In the genomic region with DNA sequence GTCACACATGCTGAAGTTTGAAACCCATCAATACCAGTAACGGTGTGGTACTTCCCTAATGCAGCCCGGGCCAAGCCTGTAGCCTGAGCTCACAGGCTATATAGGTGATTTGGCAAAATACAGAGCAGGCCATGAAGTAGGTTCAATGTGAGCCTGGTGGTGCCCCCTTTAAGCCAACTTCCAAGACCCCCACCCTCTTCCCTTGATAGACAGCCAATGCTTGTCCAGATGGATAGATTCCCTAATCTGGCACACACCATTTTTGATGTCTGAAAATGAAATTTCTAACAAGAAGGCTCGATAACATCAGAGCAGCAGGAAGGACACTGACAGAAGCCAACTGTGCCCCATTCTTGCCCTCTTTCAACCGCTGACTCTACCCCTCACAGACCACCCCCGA, we compare ENCODE assay signal across 12 mouse cellular contexts. TPM values are rescaled to one million over a fixed set of nuclear protein-coding genes. Genes with fewer than 3 reads are reported as not detected.
DNase-seq lines count a peak whose midpoint lies in the region; ATAC-seq lines count a peak whose summit lies in the region.
"Had no signal": no experiment of that assay in that cellular context is flagged by ENCODE, and none has a peak within 500 bp of the region (broad histone marks: within the 10 kb centered on the region; RNA-seq: fewer than 3 reads in every experiment).

No protein-coding gene starts in this region.

- no peak for ATAC-seq in neural tube, embryonic 12.5 days (ENCODE audit: low FRiP score, low read depth)
- no peak for ATAC-seq in midbrain, embryonic 11.5 days (ENCODE audit: low FRiP score)
- no peak for ATAC-seq in neural tube, embryonic 14.5 days (ENCODE audit: low read depth)
- no peak for ATAC-seq in inflammation-experienced regulatory T-cells, adult 6 months

- no peak overlapping the region for H3K4me3 ChIP-seq in neural tube, embryonic 12.5 days
- peak overlapping the region; percentile 46 for H3K4me3 ChIP-seq in hindbrain, embryonic 10.5 days
- peak overlapping the region; percentile 12; the same call in 1 of the 2 replicates for H3K4me3 ChIP-seq in midbrain, embryonic 11.5 days (ENCODE audit: low read depth, low read length)
- no peak overlapping the region for H3K4me3 ChIP-seq in neural tube, embryonic 14.5 days (ENCODE audit: low read depth, low read length)
- H3K4me3 ChIP-seq: left cerebral cortex, adult 2 months; liver, embryonic 13.5 days had no signal

- peak overlapping the region; percentile 12; the same call in 1 of the 2 replicates for H3K27ac ChIP-seq in neural tube, embryonic 12.5 days
- peak overlapping the region; percentile 87 for H3K27ac ChIP-seq in hindbrain, embryonic 10.5 days
- peak overlapping the region; percentile 97 for H3K27ac ChIP-seq in midbrain, embryonic 11.5 days (ENCODE audit: low read depth, low read length)
- H3K27ac ChIP-seq in neural tube, embryonic 14.5 days (ENCODE audit: low read depth, low read length): peak overlapping the region; percentile 63; the same call in 1 of the 2 replicates
- H3K27ac ChIP-seq: liver, embryonic 13.5 days had no signal

- DNase-seq in neural tube, embryonic 10.5 days (ENCODE audit: extremely low spot score, low spot score): no peak
- no peak for DNase-seq in hindbrain, embryonic 10.5 days (ENCODE audit: low spot score)
- peak; percentile 91 for DNase-seq in midbrain, embryonic 11.5 days (ENCODE audit: low spot score, missing footprints)
- DNase-seq in spleen, postnatal 10 days (ENCODE audit: low spot score in 2 of 2): no peak
- DNase-seq in right cerebral cortex, adult 18-20 months: no peak
- DNase-seq: B cell, adult 2 months; liver, embryonic 13.5 days had no signal

- H3K4me1 ChIP-seq in neural tube, embryonic 12.5 days: peaks cover 81% of the 10 kb centered on the region
- peaks cover 92% of the 10 kb centered on the region for H3K4me1 ChIP-seq in hindbrain, embryonic 10.5 days (replicated peaks)
- peaks cover 73% of the 10 kb centered on the region for H3K4me1 ChIP-seq in midbrain, embryonic 11.5 days (ENCODE audit: control insufficient read depth, insufficient read depth, low read length)
- H3K4me1 ChIP-seq in neural tube, embryonic 14.5 days (ENCODE audit: control insufficient read depth, insufficient read depth, low read length): peaks cover 59% of the 10 kb centered on the region

- H3K4me2 ChIP-seq in neural tube, embryonic 12.5 days (replicated peaks): peak overlapping the region; percentile 30
- H3K4me2 ChIP-seq in midbrain, embryonic 11.5 days: peak overlapping the region; percentile 40
- H3K4me2 ChIP-seq in neural tube, embryonic 14.5 days (ENCODE audit: low read depth, low read length): no peak overlapping the region
- H3K4me2 ChIP-seq: liver, embryonic 13.5 days had no signal

- no peaks in the 10 kb centered on the region for H3K9me3 ChIP-seq in neural tube, embryonic 12.5 days
- no peaks in the 10 kb centered on the region for H3K9me3 ChIP-seq in hindbrain, embryonic 10.5 days
- H3K9me3 ChIP-seq in midbrain, embryonic 11.5 days (ENCODE audit: control insufficient read depth, low read length): no peaks in the 10 kb centered on the region
- H3K9me3 ChIP-seq in neural tube, embryonic 14.5 days (ENCODE audit: control insufficient read depth, low read length): no peaks in the 10 kb centered on the region
- H3K9me3 ChIP-seq: liver, embryonic 13.5 days had no signal

- no peaks in the 10 kb centered on the region for H3K27me3 ChIP-seq in neural tube, embryonic 12.5 days (replicated peaks)
- H3K27me3 ChIP-seq in hindbrain, embryonic 10.5 days (ENCODE audit: insufficient read depth, poor library complexity, severe bottlenecking): no peaks in the 10 kb centered on the region
- H3K27me3 ChIP-seq in midbrain, embryonic 11.5 days (ENCODE audit: control insufficient read depth, insufficient read depth, low read length): no peaks in the 10 kb centered on the region
- no peaks in the 10 kb centered on the region for H3K27me3 ChIP-seq in neural tube, embryonic 14.5 days (ENCODE audit: control insufficient read depth, insufficient read depth, low read length)
- H3K27me3 ChIP-seq: liver, embryonic 13.5 days; Patski had no signal

- H3K9ac ChIP-seq in neural tube, embryonic 12.5 days: no peak overlapping the region
- peak overlapping the region; percentile 47 for H3K9ac ChIP-seq in midbrain, embryonic 11.5 days (ENCODE audit: low read length)
- H3K9ac ChIP-seq in neural tube, embryonic 14.5 days (replicated peaks; ENCODE audit: low read depth, low read length): no peak overlapping the region
- H3K9ac ChIP-seq: liver, embryonic 13.5 days had no signal

- WGBS in neural tube, embryonic 12.5 days: 76% methylated on average over 5 of the region's 5 CpGs
- 67% methylated on average over 5 of the region's 5 CpGs for WGBS in hindbrain, embryonic 10.5 days
- 54% methylated on average over 5 of the region's 5 CpGs for WGBS in midbrain, embryonic 11.5 days
- 73% methylated on average over 5 of the region's 5 CpGs for WGBS in neural tube, embryonic 14.5 days

- H3K36me3 ChIP-seq in neural tube, embryonic 12.5 days: no peaks in the 10 kb centered on the region
- H3K36me3 ChIP-seq in hindbrain, embryonic 10.5 days: peaks cover 15% of the 10 kb centered on the region
- H3K36me3 ChIP-seq in midbrain, embryonic 11.5 days (ENCODE audit: control insufficient read depth, insufficient read depth, low read length): no peaks in the 10 kb centered on the region
- H3K36me3 ChIP-seq in neural tube, embryonic 14.5 days (ENCODE audit: control insufficient read depth, insufficient read depth, low read length): no peaks in the 10 kb centered on the region
- H3K36me3 ChIP-seq: liver, embryonic 13.5 days had no signal

RNA-seq across cellular contexts. Expression of gene Srgap3, which starts 47.8 kb away (rescaled TPM):
- polyA plus RNA-seq in neural tube, embryonic 12.5 days (2016; fragmentation: Nextera tagmentation; extraction: Ambion mirVana): 37.0 and 39.3 TPM in 2 replicates
- 28.0 and 34.7 TPM in 2 replicates for polyA plus RNA-seq in hindbrain, embryonic 10.5 days (2016; fragmentation: Nextera tagmentation; extraction: Ambion mirVana)
- polyA plus RNA-seq in midbrain, embryonic 11.5 days (2014; fragmentation: Nextera tagmentation; extraction: Ambion mirVana): 48.9 and 54.9 TPM in 2 replicates
- 44.7 and 68.2 TPM in 2 replicates for polyA plus RNA-seq in neural tube, embryonic 14.5 days (2014; fragmentation: Nextera tagmentation; extraction: Ambion mirVana)
- under 1 TPM; 0.20 to 0.90 (median 0.68) TPM for polyA plus RNA-seq in inflammation-experienced regulatory T-cells, adult 6 months (2017; shearing (Covaris generic))

Comparison
In these comparisons a context has a peak if more than half of its experiments do, and no peak if none do; other contexts are left out.
1. H3K27ac ChIP-seq: peak in every context shown above with its lines; median percentile 97 in midbrain, embryonic 11.5 days; 87 in hindbrain, embryonic 10.5 days; 63 in neural tube, embryonic 14.5 days; 12 in neural tube, embryonic 12.5 days.
2. H3K4me3 ChIP-seq: peak in hindbrain, embryonic 10.5 days (single experiment) and midbrain, embryonic 11.5 days (single experiment); none in neural tube, embryonic 12.5 days (single experiment) and neural tube, embryonic 14.5 days (single experiment).
3. RNA of gene Srgap3, which starts 47.8 kb away (polyA plus RNA-seq): 44.7 to 68.2 TPM in neural tube, embryonic 14.5 days, 48.9 to 54.9 TPM in midbrain, embryonic 11.5 days, 37.0 to 39.3 TPM in neural tube, embryonic 12.5 days and 28.0 to 34.7 TPM in hindbrain, embryonic 10.5 days; 0.20 to 0.90 TPM in inflammation-experienced regulatory T-cells, adult 6 months; every median in the first group is over 10 times any median in the second.